Comparison of ENCODE assay signal across 8 mouse cellular contexts in genomic region chr7:79052521-79053382, GRCm38 (mm10). TPM values are rescaled to one million over a fixed set of nuclear protein-coding genes. Genes with fewer than 3 reads are reported as not detected.
A peak's percentile ranks its signal among the peaks of the same experiment; 100 is the strongest.
DNase-seq lines count a peak whose midpoint lies in the region; ATAC-seq and TF ChIP-seq lines count a peak whose summit lies in the region.

No protein-coding gene starts in this region.

- H3K9me3 ChIP-seq in forebrain, embryonic 15.5 days: no peaks in the 10 kb centered on the region
- no peaks in the 10 kb centered on the region for H3K9me3 ChIP-seq in midbrain, embryonic 15.5 days

- DNase-seq in left cerebral cortex, adult 2 months (ENCODE audit: extremely low spot score in 1 of 2, low spot score in 2 of 2): peak in 1 of 2 experiments; percentile 11
- DNase-seq in left cerebral cortex, postnatal 14 days (ENCODE audit: low spot score in 2 of 2): no peak
- peak; percentile 23 for DNase-seq in adrenal gland, postnatal 25 days
- no peak for DNase-seq in B cell, adult 2 months
- DNase-seq in left cerebral cortex, postnatal 25 days (ENCODE audit: low spot score in 2 of 2): no peak

- TF ChIP-seq CTCF in left cerebral cortex, adult 2 months (IDR thresholded peaks at IDR 0.05): no peak

- WGBS in forebrain, embryonic 15.5 days: under 1% methylated on average over 60 of the region's 66 CpGs
- whole genome bisulfite sequencing in midbrain, embryonic 15.5 days: 2% methylated on average over 65 of the region's 66 CpGs

- peak overlapping the region; percentile 49 for H3K4me3 ChIP-seq in left cerebral cortex, adult 2 months
- H3K4me3 ChIP-seq in forebrain, embryonic 15.5 days: peak overlapping the region; percentile 52
- peak overlapping the region; percentile 46 for H3K4me3 ChIP-seq in midbrain, embryonic 15.5 days

- H3K27ac ChIP-seq in left cerebral cortex, adult 2 months: no peak overlapping the region
- no peak overlapping the region for H3K27ac ChIP-seq in forebrain, embryonic 15.5 days (replicated peaks)
- H3K27ac ChIP-seq in midbrain, embryonic 15.5 days: no peak overlapping the region

- intact Hi-C loops in left cerebral cortex, adult 2 months (cut with DNase I): no loop called here
- intact Hi-C loops in left cerebral cortex, postnatal 14 days (cut with DNase I): no loop called here
- intact Hi-C loops in left cerebral cortex, postnatal 25 days (cut with DNase I): no loop called here

- peaks cover 14% of the 10 kb centered on the region for H3K4me1 ChIP-seq in forebrain, embryonic 15.5 days
- peaks cover 17% of the 10 kb centered on the region for H3K4me1 ChIP-seq in midbrain, embryonic 15.5 days

- H3K9ac ChIP-seq in forebrain, embryonic 15.5 days (replicated peaks): peak overlapping the region; percentile 50
- peak overlapping the region; percentile 43 for H3K9ac ChIP-seq in midbrain, embryonic 15.5 days

- H3K36me3 ChIP-seq in forebrain, embryonic 15.5 days: no peaks in the 10 kb centered on the region
- no peaks in the 10 kb centered on the region for H3K36me3 ChIP-seq in midbrain, embryonic 15.5 days (replicated peaks)

- peak; percentile 72 for ATAC-seq in forebrain, embryonic 15.5 days (replicated peaks)
- ATAC-seq in midbrain, embryonic 15.5 days (replicated peaks): peak; percentile 83
- ATAC-seq in megakaryocyte-erythroid progenitor cell, adult 5-6 weeks (replicated peaks; ENCODE audit: low FRiP score, low TSS enrichment, poor library complexity, severe bottlenecking): no peak

- H3K4me2 ChIP-seq in forebrain, embryonic 15.5 days (replicated peaks): peak overlapping the region; percentile 98
- H3K4me2 ChIP-seq in midbrain, embryonic 15.5 days: peak overlapping the region; percentile 87

- peaks cover 50% of the 10 kb centered on the region for H3K27me3 ChIP-seq in forebrain, embryonic 15.5 days
- peaks cover 48% of the 10 kb centered on the region for H3K27me3 ChIP-seq in midbrain, embryonic 15.5 days (replicated peaks)

RNA-seq across cellular contexts. Expression of gene Acan, which starts 0.5 kb away (rescaled TPM):
- total RNA-seq in left cerebral cortex, adult 2 months (2021): 1 to 10 TPM; 3.2 to 5.8 TPM
- 1 to 10 TPM; 2.8 to 3.4 TPM for total RNA-seq in left cerebral cortex, postnatal 14 days (2021)
- 1.2 TPM in 2 replicates for total RNA-seq in adrenal gland, postnatal 25 days (2021)
- 0.06 and 0.08 TPM in 2 replicates for polyA plus RNA-seq in forebrain, embryonic 15.5 days (2015; fragmentation: Nextera tagmentation; extraction: Ambion mirVana)
- polyA plus RNA-seq in midbrain, embryonic 15.5 days (2015; fragmentation: Nextera tagmentation; extraction: Ambion mirVana): 0.06 and 0.14 TPM in 2 replicates
- total RNA-seq in left cerebral cortex, postnatal 25 days (2021): 1 to 10 TPM; 3.1 to 3.5 TPM
- not detected in 2 replicates for total RNA-seq in megakaryocyte-erythroid progenitor cell, adult 5-6 weeks (2014; fragmentation: Nextera tagmentation)
- total RNA-seq in megakaryocyte-erythroid progenitor cell, adult 5-6 weeks (2017): not detected in 2 replicates
